In genomic region chr7:36155159-36155558, GRCm38 (mm10) we compare ENCODE assay signal across 16 mouse cellular contexts.
"Had no signal": no experiment of that assay in that cellular context is flagged by ENCODE, and none has a peak within 500 bp of the region (broad histone marks: within the 10 kb centered on the region; RNA-seq: fewer than 3 reads in every experiment).

No protein-coding gene starts in this region.

- H3K9ac ChIP-seq: liver, embryonic 13.5 days; liver, embryonic 15.5 days; liver, postnatal 0 days; midbrain, embryonic 13.5 days; midbrain, embryonic 15.5 days; neural tube, embryonic 12.5 days had no signal

- ATAC-seq: liver, postnatal 0 days; midbrain, embryonic 13.5 days; midbrain, embryonic 15.5 days had no signal

- H3K9me3 ChIP-seq: liver, embryonic 13.5 days; liver, embryonic 15.5 days; midbrain, embryonic 13.5 days; midbrain, embryonic 15.5 days; neural tube, embryonic 12.5 days had no signal

- H3K27ac ChIP-seq: liver, embryonic 13.5 days; liver, embryonic 15.5 days; macrophage; midbrain, embryonic 13.5 days; midbrain, embryonic 15.5 days; neural tube, embryonic 12.5 days had no signal

- H3K4me2 ChIP-seq: liver, embryonic 13.5 days; liver, embryonic 15.5 days; midbrain, embryonic 11.5 days; midbrain, embryonic 13.5 days; midbrain, embryonic 15.5 days; neural tube, embryonic 12.5 days had no signal

- H3K36me3 ChIP-seq: liver, embryonic 13.5 days; liver, embryonic 15.5 days; midbrain, embryonic 13.5 days; midbrain, embryonic 15.5 days; neural tube, embryonic 12.5 days had no signal

- H3K4me3 ChIP-seq: liver, embryonic 13.5 days; liver, embryonic 15.5 days; megakaryocyte, embryonic 14.5 days; midbrain, embryonic 13.5 days; midbrain, embryonic 15.5 days; neural tube, embryonic 12.5 days had no signal

- DNase-seq: liver, embryonic 13.5 days; liver, postnatal 0 days; lung, adult 2 months; lung, postnatal 36 days; right cerebral cortex, postnatal 14 days; spleen, adult 18-20 months; thymus, adult 18-20 months; thymus, postnatal 14 days; thymus, postnatal 36 days had no signal

- H3K27me3 ChIP-seq: liver, embryonic 13.5 days; liver, embryonic 15.5 days; megakaryocyte, embryonic 14.5 days; midbrain, embryonic 13.5 days; midbrain, embryonic 15.5 days; neural tube, embryonic 12.5 days had no signal

- H3K4me1 ChIP-seq: liver, embryonic 13.5 days; liver, embryonic 15.5 days; megakaryocyte, embryonic 14.5 days had no signal
